Mouse (Mus musculus) G1E-ER4 (cell line): ENCODE measurements around the gene Ivl. TPM values are rescaled to one million over a fixed set of nuclear protein-coding genes. Genes with fewer than 3 reads are reported as not detected.

ENCODE experiments used
- GATA1 ChIP-seq: IDR thresholded peaks from one replicate; pipeline ENCODE4 v1.8.0; 2012; ENCODE audit warnings: low read length, inconsistent platforms
- polyA plus RNA-seq: library from polyadenylated mRNA; stranded (reverse); fragments of >175 nt; gene quantifications from 2 replicates; pipeline ENCODE4 v1.2.3, GENCODE M21; 2012

Gene Ivl
- not detected in 2 replicates for polyA plus RNA-seq

- no peak for TF ChIP-seq GATA1
Measured at GRCm38 (mm10) chr3:92573449-92574041, at the start of gene Ivl. Gene Ivl (minus strand): TSS chr3:92573735.

- TF ChIP-seq GATA1: no peak
Measured at GRCm38 (mm10) chr3:92621560-92621959, 48.0 kb upstream of the Ivl start, which contains the start of gene Lce6a. Gene Lce6a (minus strand): TSS chr3:92621660.

GRCm38 (mm10) chr3:92609804-92610203 lies 36.3 kb upstream of the Ivl start:
- no peak for TF ChIP-seq GATA1

- no peak for TF ChIP-seq GATA1
Measured at GRCm38 (mm10) chr3:92607392-92607791, 33.9 kb upstream of the Ivl start, which contains the start of gene 2210017I01Rik. Gene 2210017I01Rik (minus strand): TSS chr3:92607492.

GRCm38 (mm10) chr3:92602169-92602568 lies 28.6 kb upstream of the Ivl start:
- TF ChIP-seq GATA1: no peak

GRCm38 (mm10) chr3:92600456-92600855 lies 26.9 kb upstream of the Ivl start:
- no peak for TF ChIP-seq GATA1

DNA sequence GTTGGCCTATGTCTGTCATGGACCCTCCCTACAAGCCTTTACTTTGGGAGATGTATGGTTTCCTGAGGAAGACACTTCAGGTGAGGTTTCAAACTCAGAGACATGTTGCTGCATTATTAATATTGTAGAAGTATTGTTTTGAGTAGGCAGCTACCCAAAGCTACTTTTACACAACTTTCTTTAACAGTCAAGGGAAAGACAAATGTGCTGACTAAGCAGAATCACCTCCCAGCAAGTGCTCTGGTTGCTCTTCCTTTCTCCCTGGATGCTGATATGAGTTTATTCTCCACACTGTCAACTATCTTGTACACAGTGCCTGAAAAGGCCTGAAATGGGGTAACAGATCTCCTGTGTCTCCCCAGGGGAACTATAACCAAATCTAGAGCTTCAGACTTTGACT lies 26.4 kb upstream of the Ivl start:
- TF ChIP-seq GATA1: no peak

DNA sequence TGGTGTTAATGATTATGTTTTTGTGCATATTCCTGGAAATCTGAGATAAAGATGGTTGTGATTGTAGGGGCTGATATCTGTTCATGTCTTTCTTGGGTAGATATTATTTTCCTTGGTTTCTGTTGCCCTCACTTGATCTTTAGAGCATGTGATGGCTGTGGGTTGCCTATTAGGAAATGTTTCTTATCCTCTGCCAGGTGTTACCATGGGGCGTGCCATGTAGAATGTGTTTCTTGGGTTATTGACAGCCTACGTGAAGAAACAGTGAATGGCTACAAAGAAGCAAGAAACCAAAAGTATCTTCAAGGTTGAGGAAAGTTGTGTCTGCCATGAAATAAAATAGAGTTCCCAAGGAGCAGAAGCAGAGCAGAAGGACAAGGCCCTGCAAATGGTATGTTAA lies 24.9 kb upstream of the Ivl start:
- no peak for TF ChIP-seq GATA1

- no peak for TF ChIP-seq GATA1
Measured at GRCm38 (mm10) chr3:92588858-92589257, 15.3 kb upstream of the Ivl start, which contains the start of gene Smcp. Gene Smcp (minus strand): TSS chr3:92588997.

- TF ChIP-seq GATA1: no peak
Measured at GRCm38 (mm10) chr3:92587190-92587589, 13.7 kb upstream of the Ivl start.

GRCm38 (mm10) chr3:92585055-92585454 lies 11.5 kb upstream of the Ivl start:
- no peak for TF ChIP-seq GATA1

- TF ChIP-seq GATA1: no peak
Measured at GRCm38 (mm10) chr3:92583164-92583826, 9.8 kb upstream of the Ivl start.

- TF ChIP-seq GATA1: no peak
Measured at GRCm38 (mm10) chr3:92579508-92579907, 6.0 kb upstream of the Ivl start.

DNA sequence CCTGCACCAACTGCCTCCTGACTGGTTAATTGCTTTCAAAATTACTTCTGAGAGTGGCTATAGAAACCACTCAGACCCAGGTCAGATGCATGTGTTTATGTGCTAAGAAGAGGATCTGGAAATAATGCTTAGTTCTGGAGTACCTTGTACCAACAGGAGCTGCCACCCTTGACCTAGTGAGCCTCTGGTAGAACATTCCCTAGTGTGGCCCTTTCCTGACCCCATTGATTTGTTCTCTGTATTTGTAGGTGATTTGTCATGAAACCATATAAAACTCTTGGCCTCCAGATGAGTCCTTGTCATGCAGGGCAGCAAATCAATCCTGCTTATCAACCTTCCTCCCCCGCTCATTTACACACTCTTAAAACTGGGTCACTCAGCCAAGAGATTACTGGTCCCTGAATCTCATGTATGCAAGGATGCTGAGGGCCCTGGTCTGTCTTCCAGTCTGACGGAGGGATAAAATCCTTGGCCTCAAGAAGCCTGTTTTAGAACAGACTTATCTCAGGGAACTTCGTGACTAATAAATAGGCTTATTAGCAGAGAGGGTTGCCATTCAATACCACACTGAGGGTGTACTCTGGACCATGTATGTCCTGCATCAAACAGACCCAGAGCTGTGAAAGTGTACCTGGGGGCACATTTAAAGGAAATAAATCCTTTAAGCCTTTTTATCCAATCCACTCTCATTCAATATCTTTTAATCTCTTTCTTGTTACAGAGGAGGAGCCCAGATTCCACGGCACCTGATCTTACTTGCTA lies 5.3 kb upstream of the Ivl start:
- no peak for TF ChIP-seq GATA1

GRCm38 (mm10) chr3:92572514-92573155 lies 900 bp downstream of the Ivl start:
- TF ChIP-seq GATA1: no peak

- no peak for TF ChIP-seq GATA1
Measured at GRCm38 (mm10) chr3:92568752-92569151, 4.8 kb downstream of the Ivl start.
